8 mouse cellular contexts compared by ENCODE assay signal in the genomic region with DNA sequence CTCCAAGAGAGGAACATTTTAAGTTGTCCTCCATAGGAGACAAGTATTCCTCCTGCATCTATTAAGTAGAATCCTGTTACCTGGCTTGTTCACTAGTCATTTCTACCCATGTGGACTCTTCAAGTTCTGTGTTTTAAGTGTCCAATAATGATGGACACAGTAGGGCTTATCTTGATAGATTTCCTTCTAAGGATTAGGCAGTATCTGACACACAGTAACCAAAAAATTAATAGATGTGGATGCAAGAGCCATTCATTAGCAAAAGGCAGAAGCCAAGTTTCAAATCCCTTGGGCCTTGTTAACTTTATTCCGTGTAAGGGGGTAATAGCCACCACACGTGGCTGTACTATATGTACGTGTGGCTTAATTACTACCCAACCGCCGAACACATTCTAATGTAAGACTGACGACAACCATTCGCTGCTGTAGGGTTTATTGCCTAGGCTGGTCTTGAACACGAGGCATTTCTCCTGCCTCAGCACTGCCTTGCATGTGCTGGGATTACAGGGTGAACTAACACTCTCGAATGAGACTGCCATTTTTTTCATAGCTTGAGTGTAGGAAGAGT. TPM values are rescaled to one million over a fixed set of nuclear protein-coding genes. Genes with fewer than 3 reads are reported as not detected.
DNase-seq lines count a peak whose midpoint lies in the region; ATAC-seq and TF ChIP-seq lines count a peak whose summit lies in the region.

No protein-coding gene starts in this region.

- no peak for TF ChIP-seq CTCF in CH12.LX (conservative IDR thresholded peaks at IDR 0.05 in 1 of 2, IDR thresholded peaks at IDR 0.05 in 1 of 2; ENCODE audit: low read depth in 2 of 2, low read length in 2 of 2)

- 1% methylated on average over 9 of the region's 9 CpGs for WGBS in heart, embryonic 11.5 days (ENCODE audit: insufficient replicate concordance)
- 1% methylated on average over 9 of the region's 9 CpGs for WGBS in forebrain, embryonic 11.5 days
- under 1% methylated on average over 9 of the region's 9 CpGs for WGBS in liver, embryonic 15.5 days (ENCODE audit: insufficient replicate concordance)

- no peaks in the 10 kb centered on the region for H3K9me3 ChIP-seq in heart, embryonic 11.5 days (replicated peaks; ENCODE audit: control insufficient read depth, low read length)
- H3K9me3 ChIP-seq in CH12.LX (replicated peaks; ENCODE audit: low read length): no peaks in the 10 kb centered on the region
- H3K9me3 ChIP-seq in forebrain, embryonic 11.5 days (ENCODE audit: control insufficient read depth, low read length): no peaks in the 10 kb centered on the region
- H3K9me3 ChIP-seq in liver, embryonic 15.5 days (replicated peaks): no peaks in the 10 kb centered on the region

- no peak for TF ChIP-seq RAD21 in CH12.LX (IDR thresholded peaks at IDR 0.05; ENCODE audit: low read depth, low read length)

- no peaks in the 10 kb centered on the region for H3K36me3 ChIP-seq in heart, embryonic 11.5 days (ENCODE audit: control insufficient read depth, insufficient read depth, low read length)
- peaks cover 7 to 28% of the 10 kb centered on the region in 2 experiments for H3K36me3 ChIP-seq in CH12.LX (replicated peaks in 1 of 2; ENCODE audit: control insufficient read depth in 1 of 2, insufficient read depth in 1 of 2, low read length in 1 of 2)
- no peaks in the 10 kb centered on the region for H3K36me3 ChIP-seq in forebrain, embryonic 11.5 days (ENCODE audit: control insufficient read depth, insufficient read depth, low read length)
- H3K36me3 ChIP-seq in liver, embryonic 15.5 days (replicated peaks): peaks cover 19% of the 10 kb centered on the region

- peaks cover 4% of the 10 kb centered on the region for H3K4me1 ChIP-seq in heart, embryonic 11.5 days (ENCODE audit: control insufficient read depth, insufficient read depth, low read length)
- H3K4me1 ChIP-seq in CH12.LX (ENCODE audit: control insufficient read depth in 1 of 2, insufficient read depth in 2 of 2): peaks cover 3 to 24% of the 10 kb centered on the region in 2 experiments; a peak in 3 of 4 replicates
- H3K4me1 ChIP-seq in forebrain, embryonic 11.5 days (replicated peaks; ENCODE audit: control insufficient read depth, insufficient read depth, low read length): no peaks in the 10 kb centered on the region; the same call in 1 of the 2 replicates
- H3K4me1 ChIP-seq in liver, embryonic 15.5 days (replicated peaks): peaks cover 17% of the 10 kb centered on the region

- peak overlapping the region; percentile 77 for H3K4me3 ChIP-seq in heart, embryonic 11.5 days (ENCODE audit: low read depth, low read length)
- H3K4me3 ChIP-seq in CH12.LX (replicated peaks in 1 of 3; ENCODE audit: low read depth in 2 of 3, low read length in 2 of 3, poor library complexity in 1 of 3): peak overlapping the region; percentile 86 to 99 (median 98)
- peak overlapping the region; percentile 87 for H3K4me3 ChIP-seq in forebrain, embryonic 11.5 days (ENCODE audit: low read depth, low read length)
- H3K4me3 ChIP-seq in liver, embryonic 15.5 days (replicated peaks): peak overlapping the region; percentile 93

- H3K4me2 ChIP-seq in heart, embryonic 11.5 days: peak overlapping the region; percentile 79
- peak overlapping the region; percentile 84 for H3K4me2 ChIP-seq in CH12.LX (ENCODE audit: insufficient read depth, low read depth, poor library complexity, severe bottlenecking)
- H3K4me2 ChIP-seq in forebrain, embryonic 11.5 days (ENCODE audit: low read depth, low read length, severe bottlenecking): peak overlapping the region; percentile 77
- peak overlapping the region; percentile 73 for H3K4me2 ChIP-seq in liver, embryonic 15.5 days

- no peak for TF ChIP-seq EP300 in CH12.LX (IDR thresholded peaks at IDR 0.05; ENCODE audit: low read length)

- no peaks in the 10 kb centered on the region for H3K27me3 ChIP-seq in heart, embryonic 11.5 days (ENCODE audit: control insufficient read depth, insufficient read depth, low read length)
- H3K27me3 ChIP-seq in CH12.LX (replicated peaks): no peaks in the 10 kb centered on the region
- H3K27me3 ChIP-seq in forebrain, embryonic 11.5 days (ENCODE audit: control insufficient read depth, insufficient read depth, low read length): no peaks in the 10 kb centered on the region; the same call in 1 of the 2 replicates
- H3K27me3 ChIP-seq in liver, embryonic 15.5 days: peaks cover 14% of the 10 kb centered on the region; the same call in 1 of the 2 replicates

- no peak for DNase-seq in heart, postnatal 25 days (ENCODE audit: low spot score)
- no peak for DNase-seq in CH12.LX (ENCODE audit: extremely low read depth)
- DNase-seq in forebrain, embryonic 11.5 days (ENCODE audit: low spot score): no peak
- DNase-seq in urinary bladder, postnatal 14 days (ENCODE audit: low spot score): no peak
- no peak for DNase-seq in cerebellum, adult 11 months
- DNase-seq in cerebellum, postnatal 4 days (ENCODE audit: low spot score in 2 of 2): no peak

- no peak for TF ChIP-seq POLR2A in CH12.LX (IDR thresholded peaks at IDR 0.05; ENCODE audit: low read depth, low read length)

- peak overlapping the region; percentile 77; the same call in 1 of the 2 replicates for H3K27ac ChIP-seq in heart, embryonic 11.5 days (ENCODE audit: low read depth, low read length)
- peak overlapping the region; percentile 38 for H3K27ac ChIP-seq in CH12.LX (ENCODE audit: insufficient read depth, low read depth)
- peak overlapping the region; percentile 71 for H3K27ac ChIP-seq in forebrain, embryonic 11.5 days (ENCODE audit: low read depth, low read length)
- H3K27ac ChIP-seq in liver, embryonic 15.5 days (replicated peaks): peak overlapping the region; percentile 86

- intact Hi-C loops in heart, postnatal 25 days (cut with DNase I): no loop called here

- peaks cover 21% of the 10 kb centered on the region for H3K79me2 ChIP-seq in CH12.LX (replicated peaks; ENCODE audit: control insufficient read depth, extremely low read depth, insufficient read depth, poor library complexity, severe bottlenecking)

- no peak for ATAC-seq in heart, embryonic 11.5 days (replicated peaks; ENCODE audit: insufficient number of reproducible peaks, low FRiP score, low TSS enrichment)
- no peak for ATAC-seq in forebrain, embryonic 11.5 days (replicated peaks; ENCODE audit: low FRiP score)
- ATAC-seq in liver, embryonic 15.5 days (ENCODE audit: insufficient read depth): peak; percentile 20; the same call in 1 of the 2 replicates

- dilution Hi-C loops in CH12.LX (cut with MboI; ENCODE audit: extremely low pct_ligation_motif_present, extremely low pct_unique_long_range_greater_than_20kb, low sequenced_read_pairs): no loop called here

- in situ Hi-C loops in CH12.LX (cut with MboI; ENCODE audit: low pct_ligation_motif_present, low pct_unique_long_range_greater_than_20kb, low sequenced_read_pairs): no loop called here

- H3K9ac ChIP-seq in heart, embryonic 11.5 days (ENCODE audit: low read depth, low read length): peak overlapping the region; percentile 89
- H3K9ac ChIP-seq in CH12.LX (ENCODE audit: insufficient read depth, low read depth): peak overlapping the region; percentile 83
- H3K9ac ChIP-seq in forebrain, embryonic 11.5 days (ENCODE audit: low read length): peak overlapping the region; percentile 91
- peak overlapping the region; percentile 90 for H3K9ac ChIP-seq in liver, embryonic 15.5 days

TF ChIP-seq in CH12.LX, 34 proteins besides CTCF, POLR2A, EP300 and RAD21:
- TF ChIP-seq MYC (IDR thresholded peaks at IDR 0.05; ENCODE audit: low read depth, low read length) (peak; percentile 82; the same call in 1 of the 2 replicates), USF2 (conservative IDR thresholded peaks at IDR 0.05; ENCODE audit: low read depth, low read length) (no peak)

RNA-seq across cellular contexts. Expression of gene Cep295, which starts 0.6 kb away (rescaled TPM):
- polyA plus RNA-seq in heart, embryonic 11.5 days (2014; fragmentation: Nextera tagmentation; extraction: Ambion mirVana): 14.5 and 16.5 TPM in 2 replicates
- total RNA-seq in heart, postnatal 25 days (2021): 1 to 10 TPM; 5.6 to 7.2 TPM
- total RNA-seq in CH12.LX (2012; rRNA removed) (20.4 and 23.8 TPM in 2 replicates), CH12.LX (2014; rRNA removed) (27.1 and 27.2 TPM in 2 replicates)
- polyA plus RNA-seq in CH12.LX (2012; ENCODE audit: insufficient read length, low read depth): 29.9 and 31.4 TPM in 2 replicates
- polyA plus RNA-seq in forebrain, embryonic 11.5 days (2014; fragmentation: Nextera tagmentation; extraction: Ambion mirVana): 28.3 and 28.4 TPM in 2 replicates
- 6.1 and 6.8 TPM in 2 replicates for polyA plus RNA-seq in liver, embryonic 15.5 days (2015; fragmentation: Nextera tagmentation; extraction: Ambion mirVana)

RNA-seq across cellular contexts. Expression of gene 4931406C07Rik, which starts 50.8 kb away (rescaled TPM):
- polyA plus RNA-seq in heart, embryonic 11.5 days (2014; fragmentation: Nextera tagmentation; extraction: Ambion mirVana): 3.2 and 6.4 TPM in 2 replicates
- 1 to 10 TPM; 4.6 to 5.6 TPM for total RNA-seq in heart, postnatal 25 days (2021)
- total RNA-seq in CH12.LX (2012; rRNA removed) (5.0 and 5.3 TPM in 2 replicates), CH12.LX (2014; rRNA removed) (10.9 and 12.0 TPM in 2 replicates)
- polyA plus RNA-seq in CH12.LX (2012; ENCODE audit: insufficient read length, low read depth): 20.2 and 22.4 TPM in 2 replicates
- polyA plus RNA-seq in forebrain, embryonic 11.5 days (2014; fragmentation: Nextera tagmentation; extraction: Ambion mirVana): 5.2 and 6.3 TPM in 2 replicates
- 3.6 and 3.9 TPM in 2 replicates for polyA plus RNA-seq in liver, embryonic 15.5 days (2015; fragmentation: Nextera tagmentation; extraction: Ambion mirVana)

RNA-seq across cellular contexts. Expression of gene Taf1d, which starts 51.0 kb away (rescaled TPM):
- 47.4 and 62.0 TPM in 2 replicates for polyA plus RNA-seq in heart, embryonic 11.5 days (2014; fragmentation: Nextera tagmentation; extraction: Ambion mirVana)
- 10 to 100 TPM; 28.0 to 32.3 TPM for total RNA-seq in heart, postnatal 25 days (2021)
- total RNA-seq in CH12.LX (2012; rRNA removed): 1,079 and 1,089 TPM in 2 replicates
- total RNA-seq in CH12.LX (2014; rRNA removed): 249 and 299 TPM in 2 replicates
- 181 and 204 TPM in 2 replicates for polyA plus RNA-seq in CH12.LX (2012; ENCODE audit: insufficient read length, low read depth)
- 68.6 and 78.4 TPM in 2 replicates for polyA plus RNA-seq in forebrain, embryonic 11.5 days (2014; fragmentation: Nextera tagmentation; extraction: Ambion mirVana)
- 23.3 and 25.7 TPM in 2 replicates for polyA plus RNA-seq in liver, embryonic 15.5 days (2015; fragmentation: Nextera tagmentation; extraction: Ambion mirVana)
